Mouse (Mus musculus) G1E (cell line): Measurements from ENCODE around the gene Pisd.

Source experiments
- CTCF ChIP-seq: IDR thresholded peaks from 2 replicates; pipeline ENCODE4 v1.5.1; 2012; ENCODE audit warnings: low read depth, low read length, inconsistent platforms, mixed read lengths
- GATA1 ChIP-seq: IDR thresholded peaks from 2 replicates; pipeline ENCODE4 v1.6.1; 2012; ENCODE audit warnings: borderline replicate concordance, low read length, inconsistent platforms, mixed read lengths
- POLR2AphosphoS5 ChIP-seq: IDR thresholded peaks from 2 replicates; pipeline ENCODE4 v1.6.1; 2012; ENCODE audit warnings: low read depth, low read length, inconsistent platforms; ENCODE audit not compliant: insufficient replicate concordance
- TAL1 ChIP-seq: conservative IDR thresholded peaks from 2 replicates; pipeline ENCODE4 v1.6.1; 2012; ENCODE audit warnings: low read depth, low read length, inconsistent platforms, mixed read lengths

GRCm38 (mm10) chr5:32778168-32778567, 7.3 kb downstream of the Pisd start:
- no peak for TF ChIP-seq GATA1
- TF ChIP-seq CTCF = no peak
- no peak for TF ChIP-seq TAL1
- TF ChIP-seq POLR2AphosphoS5 = no peak
